ENCODE assay signal across 15 mouse cellular contexts in genomic region chr17:87971696-87972591, GRCm38 (mm10). TPM values are rescaled to one million over a fixed set of nuclear protein-coding genes. Genes with fewer than 3 reads are reported as not detected.
"Had no signal": no experiment of that assay in that cellular context is flagged by ENCODE, and none has a peak within 500 bp of the region (broad histone marks: within the 10 kb centered on the region; RNA-seq: fewer than 3 reads in every experiment).

No protein-coding gene starts in this region.

RNA-seq across cellular contexts. Expression of gene Rpl36-ps4, which starts 51.2 kb away (rescaled TPM):
- total RNA-seq: layer of hippocampus, postnatal 25 days; left cerebral cortex, adult 2 months; left cerebral cortex, postnatal 14 days; megakaryocyte, adult 5-6 weeks had no signal
- polyA plus RNA-seq: intestine, postnatal 0 days; kidney, embryonic 16.5 days; limb, embryonic 10.5 days; limb, embryonic 14.5 days; liver, embryonic 11.5 days; lung, embryonic 15.5 days; midbrain, embryonic 11.5 days; midbrain, embryonic 15.5 days; neural tube, embryonic 14.5 days; stomach, embryonic 14.5 days; urinary bladder, adult 2 months had no signal
